Mouse (Mus musculus) kidney, adult 9 months (tissue): ENCODE data around the gene Nlk.

Experiments used
- DNase-seq: peaks from one replicate; pipeline ENCODE4 v3.0.0; 2022

Gene Nlk

GRCm38 (mm10) chr11:78696777-78697752 lies at the start of gene Nlk:
Gene Nlk, minus strand, starts transcription at chr11:78697373.
- DNase-seq = peak; percentile 100

GRCm38 (mm10) chr11:78746264-78746663 lies 49.1 kb upstream of the Nlk start:
- DNase-seq = no peak

GRCm38 (mm10) chr11:78745475-78745874 lies 48.3 kb upstream of the Nlk start:
- peak; percentile 14 for DNase-seq

- DNase-seq = no peak
Measured at GRCm38 (mm10) chr11:78742461-78742860, 45.3 kb upstream of the Nlk start.

GRCm38 (mm10) chr11:78741958-78742357 lies 44.8 kb upstream of the Nlk start:
- DNase-seq = no peak

- DNase-seq = no peak
Measured at GRCm38 (mm10) chr11:78739361-78739760, 42.2 kb upstream of the Nlk start.

GRCm38 (mm10) chr11:78736877-78737408 lies 39.8 kb upstream of the Nlk start:
- no peak for DNase-seq

- DNase-seq = no peak
Measured at GRCm38 (mm10) chr11:78735168-78735567, 38.0 kb upstream of the Nlk start.

GRCm38 (mm10) chr11:78732619-78733018 lies 35.4 kb upstream of the Nlk start:
- DNase-seq = no peak

GRCm38 (mm10) chr11:78730902-78731301 lies 33.7 kb upstream of the Nlk start:
- no peak for DNase-seq

- no peak for DNase-seq
Measured at GRCm38 (mm10) chr11:78728041-78728440, 30.9 kb upstream of the Nlk start.

GRCm38 (mm10) chr11:78726366-78726765 lies 29.2 kb upstream of the Nlk start:
- no peak for DNase-seq

- DNase-seq = no peak
Measured at GRCm38 (mm10) chr11:78724792-78725191, 27.6 kb upstream of the Nlk start.

GRCm38 (mm10) chr11:78721419-78721818 lies 24.2 kb upstream of the Nlk start:
- DNase-seq = no peak

- DNase-seq = no peak
Measured at GRCm38 (mm10) chr11:78717655-78718054, 20.5 kb upstream of the Nlk start.

- peak; percentile 56 for DNase-seq
Measured at GRCm38 (mm10) chr11:78708642-78709041, 11.5 kb upstream of the Nlk start.

GRCm38 (mm10) chr11:78706026-78706425 lies 8.9 kb upstream of the Nlk start:
- DNase-seq = peak; percentile 51

- no peak for DNase-seq
Measured at GRCm38 (mm10) chr11:78703085-78703484, 5.9 kb upstream of the Nlk start.

- peak; percentile 38 for DNase-seq
Measured at GRCm38 (mm10) chr11:78702319-78702718, 5.1 kb upstream of the Nlk start.

- peak; percentile 98 for DNase-seq
Measured at GRCm38 (mm10) chr11:78697753-78698171, 589 bp upstream of the Nlk start.

GRCm38 (mm10) chr11:78694249-78694648 lies 2.9 kb downstream of the Nlk start:
- DNase-seq = peak; percentile 18

GRCm38 (mm10) chr11:78693307-78693706 lies 3.9 kb downstream of the Nlk start:
- no peak for DNase-seq

GRCm38 (mm10) chr11:78691201-78691600 lies 6.0 kb downstream of the Nlk start:
- DNase-seq = no peak

GRCm38 (mm10) chr11:78690547-78690946 lies 6.6 kb downstream of the Nlk start:
- no peak for DNase-seq
